Mouse (Mus musculus) olfactory bulb, adult 2 months (tissue): Measurements from ENCODE around the gene Fam166b.

Experiments used
- CTCF ChIP-seq: fragments of 200-500 bp; IDR thresholded peaks from 2 replicates; pipeline ENCODE4 v1.5.1; 2012; ENCODE audit warnings: low read depth, mild to moderate bottlenecking, low read length, moderate library complexity; ENCODE audit not compliant: insufficient read depth
- POLR2A ChIP-seq: fragments of 200-500 bp; IDR thresholded peaks from 2 replicates; pipeline ENCODE4 v1.6.1; 2012; ENCODE audit warnings: mild to moderate bottlenecking, low read depth, low read length, moderate library complexity; ENCODE audit not compliant: insufficient read depth

GRCm38 (mm10) chr4:43396381-43396780 is 32.6 kb downstream of the Fam166b start:
- TF ChIP-seq CTCF (no peak), POLR2A (no peak)
